Mouse (Mus musculus): ENCODE measurements around the gene Prpf8.
A peak's percentile ranks its signal among the peaks of the same experiment; 100 is the strongest.

- TF ChIP-seq CTCF (IDR thresholded peaks at IDR 0.05; ENCODE audit: control insufficient read depth, insufficient read depth, insufficient read length), result no peak
- TF ChIP-seq USF1 (IDR thresholded peaks at IDR 0.05; ENCODE audit: low read depth), result peak; percentile 88
- peak; percentile 14 for TF ChIP-seq MAX (IDR thresholded peaks at IDR 0.05)
- TF ChIP-seq MYOG (IDR thresholded peaks at IDR 0.05; ENCODE audit: control insufficient read depth, extremely low read depth, insufficient read length), result no peak
- TF ChIP-seq FOSL1 (IDR thresholded peaks at IDR 0.05; ENCODE audit: insufficient read depth, low read length, poor library complexity, severe bottlenecking), result no peak
- TF ChIP-seq CEBPB (IDR thresholded peaks at IDR 0.05; ENCODE audit: low read depth), result no peak
These were observed 25.5 kb upstream of the Prpf8 start, which contains the start of gene Tlcd2 for GRCm38 (mm10) chr11:75460844-75461742.

Measured in C2C12 (cell line).